Mouse (Mus musculus): ENCODE measurements around the gene Fam126a.

- no peak for TF ChIP-seq CTCF (IDR thresholded peaks at IDR 0.05; ENCODE audit: borderline replicate concordance, insufficient read depth, low read length)
- no peak for TF ChIP-seq POLR2A (IDR thresholded peaks at IDR 0.05; ENCODE audit: low read depth, low read length)
These were observed 32.5 kb upstream of the Fam126a start for GRCm38 (mm10) chr5:24063034-24063433.
